Mouse (Mus musculus): ENCODE data around the gene Cdk1.

DNA sequence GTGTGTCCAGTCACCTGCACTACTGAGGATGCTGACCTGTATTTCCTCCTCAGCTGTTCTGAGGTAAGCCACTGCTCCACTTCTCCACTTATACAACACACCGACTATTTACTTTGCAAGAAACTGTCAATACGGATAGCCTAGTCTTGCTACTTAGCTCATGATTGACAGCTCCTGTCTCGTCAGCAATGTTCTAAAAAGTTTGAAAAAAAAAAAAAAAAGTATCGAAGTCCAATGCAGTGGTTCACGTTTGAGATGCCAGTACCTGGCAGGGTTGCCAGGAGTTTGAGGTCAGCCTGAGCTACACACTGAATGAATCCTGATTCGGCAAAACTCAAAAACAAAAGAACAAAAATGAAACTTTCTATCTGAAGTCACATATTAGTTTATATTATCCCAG lies 21.5 kb downstream of the Cdk1 start:
- TF ChIP-seq EP300 (optimal IDR thresholded peaks at IDR 0.05): no peak
- TF ChIP-seq CTCF (IDR thresholded peaks at IDR 0.05; ENCODE audit: low read depth): no peak

All from stomach, postnatal 0 days (tissue).